Mouse (Mus musculus) liver, embryonic 14.5 days (tissue): ENCODE results near the gene Ankrd31.

ENCODE experiments used
- CTCF ChIP-seq: IDR thresholded peaks from 2 replicates; pipeline ENCODE4 v1.5.1; 2016; ENCODE audit warnings: antibody characterized with exemption, low read depth, control low read depth
- EP300 ChIP-seq: IDR thresholded peaks from 2 replicates; pipeline ENCODE4 v1.6.1; 2016; ENCODE audit warnings: antibody characterized with exemption, low read depth

DNA sequence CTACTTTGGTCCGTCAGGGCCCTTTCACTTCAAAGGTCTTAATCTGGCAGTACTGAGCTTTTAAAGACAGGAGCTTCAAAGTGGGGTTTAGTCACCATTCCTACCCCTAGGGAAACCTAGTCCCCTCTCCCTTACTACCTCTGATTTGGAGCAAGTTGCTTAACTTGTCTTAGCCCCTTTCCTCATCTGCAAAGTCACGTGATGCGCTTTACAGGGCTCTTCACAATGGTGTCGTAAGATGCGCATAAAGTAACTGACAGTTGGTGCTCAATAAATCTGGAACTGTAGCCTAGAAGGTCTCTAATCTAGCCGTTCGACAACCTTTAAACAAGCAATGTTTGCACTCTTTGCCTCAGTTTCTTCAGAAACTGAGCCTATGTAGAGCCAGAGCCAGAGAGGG lies 19.8 kb upstream of the Ankrd31 start:
- TF ChIP-seq CTCF (no peak), EP300 (no peak)
